Mouse (Mus musculus): ENCODE data around the gene Ceacam1.
"Not testable (repeated sequence)": the region's sequence is repeated elsewhere in the genome, so short reads cannot be mapped to it uniquely, and the experiment has no call there.

Gene Ceacam1

DNA sequence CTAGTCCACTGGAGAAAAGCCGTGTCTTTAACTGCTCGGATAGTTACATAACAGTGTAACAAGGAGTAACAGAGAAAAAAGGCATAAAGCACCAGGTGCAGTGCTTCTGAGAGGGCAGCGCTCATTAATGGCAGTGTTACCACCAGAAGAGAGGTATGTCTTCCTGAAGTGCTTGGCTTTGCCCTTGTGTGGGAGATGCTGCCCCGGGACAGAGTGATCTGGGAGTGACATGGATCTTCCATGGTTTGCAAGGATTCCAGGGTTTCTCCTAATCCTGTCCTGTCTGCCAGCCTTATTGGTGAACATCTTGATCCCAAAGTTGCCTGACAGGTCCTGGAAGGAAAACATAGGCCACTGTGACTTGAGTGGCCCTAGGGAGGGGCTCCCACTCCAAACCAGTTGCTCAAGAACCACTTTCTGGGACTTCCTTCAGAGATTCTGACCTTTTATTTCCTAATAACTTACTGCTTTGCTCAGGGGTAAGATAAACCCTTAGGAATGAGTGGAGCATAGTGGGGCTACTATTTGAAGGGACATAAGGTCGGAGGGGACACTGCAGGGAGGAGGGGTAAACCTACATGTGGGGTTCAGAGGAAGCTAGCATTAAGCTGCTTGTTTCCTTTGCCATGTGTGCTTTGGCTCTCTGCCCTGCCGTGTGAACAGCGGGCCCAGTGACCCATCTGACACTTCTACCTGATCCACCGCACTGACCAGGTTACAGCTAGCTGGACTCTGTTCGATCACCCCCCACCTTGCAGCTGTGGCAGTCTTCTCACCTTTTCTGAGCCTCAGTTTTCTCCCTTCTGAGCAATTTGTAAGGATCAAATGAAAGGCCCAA lies 37.2 kb downstream of the Ceacam1 start:
- no peak for DNase-seq (ENCODE audit: low read depth in 2 of 2, low spot score in 2 of 2)

DNA sequence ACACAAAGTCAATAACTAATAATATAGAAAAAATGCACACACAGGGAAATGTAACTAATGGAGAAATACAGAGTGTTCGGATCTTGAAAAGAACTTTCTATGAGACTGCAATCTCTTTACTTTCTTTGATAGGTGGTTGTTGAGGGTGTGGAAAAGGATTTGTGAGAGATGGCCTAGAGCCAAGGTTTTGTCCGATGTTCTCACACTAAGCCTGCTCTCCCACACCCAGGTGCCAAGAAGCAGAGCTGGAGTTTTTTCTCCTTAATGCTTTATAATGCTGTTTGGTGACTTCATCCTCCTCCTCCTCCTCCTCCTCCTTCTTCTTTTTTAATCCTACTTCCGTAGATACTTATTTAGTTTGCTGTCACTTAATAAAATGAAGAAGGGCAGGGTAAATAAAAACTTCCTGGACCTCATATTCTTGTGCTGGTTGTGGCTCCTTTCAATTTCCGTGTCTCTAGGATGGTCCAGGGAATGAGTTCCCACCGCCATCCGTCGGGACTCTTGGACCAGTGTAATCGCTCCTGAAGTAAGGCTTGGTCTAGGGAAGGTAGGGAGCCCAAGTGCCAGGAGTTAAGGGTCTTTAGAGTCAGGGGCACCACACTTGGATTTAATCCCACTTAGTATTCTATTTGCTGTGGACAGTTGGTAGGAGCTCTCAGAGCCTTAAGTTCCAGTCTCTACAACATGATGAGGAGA lies 38.1 kb downstream of the Ceacam1 start:
- no peak for DNase-seq (ENCODE audit: low read depth in 2 of 2, low spot score in 2 of 2)

DNA sequence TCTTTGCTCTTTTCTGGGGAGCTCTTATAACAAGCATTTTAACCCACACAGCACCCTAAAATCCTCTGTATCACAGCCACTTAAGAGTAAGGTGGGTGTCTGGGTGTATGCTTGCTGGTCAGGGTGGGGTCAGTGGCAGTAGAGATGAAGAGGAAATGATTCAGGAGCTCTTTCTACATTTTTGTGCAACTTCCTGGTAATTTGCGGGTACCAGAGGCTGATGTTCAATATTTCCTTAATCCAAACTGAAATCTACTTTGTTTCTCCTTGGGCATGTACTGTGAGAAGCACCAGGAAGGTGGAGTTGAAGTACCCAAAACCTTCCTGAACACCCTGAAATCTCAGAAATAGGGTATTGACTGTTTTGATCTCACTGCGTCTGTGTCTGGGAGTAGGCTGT lies 40.7 kb downstream of the Ceacam1 start:
- no peak for DNase-seq (ENCODE audit: low read depth in 2 of 2, low spot score in 2 of 2)

DNA sequence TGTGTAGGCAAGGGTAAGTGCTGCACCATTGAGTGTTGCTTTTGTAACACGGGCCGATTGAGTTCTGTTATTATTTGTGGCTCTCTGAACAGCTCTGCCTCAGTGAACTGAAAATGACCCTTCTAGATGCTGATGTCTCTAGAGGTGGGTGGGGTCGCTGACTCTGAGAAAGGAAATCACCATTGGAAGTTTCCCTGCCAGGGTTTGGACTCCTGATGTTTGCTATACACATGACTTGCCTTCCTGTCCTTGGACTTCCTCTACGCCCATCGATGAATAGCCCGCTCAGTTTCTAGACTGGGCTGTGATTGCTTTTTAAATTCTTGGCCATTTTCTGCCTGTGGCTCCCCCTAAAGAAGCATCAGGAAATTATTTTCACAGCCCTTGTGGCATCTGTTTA lies 41.2 kb downstream of the Ceacam1 start:
- no peak for DNase-seq (ENCODE audit: low read depth in 2 of 2, low spot score in 2 of 2)

DNA sequence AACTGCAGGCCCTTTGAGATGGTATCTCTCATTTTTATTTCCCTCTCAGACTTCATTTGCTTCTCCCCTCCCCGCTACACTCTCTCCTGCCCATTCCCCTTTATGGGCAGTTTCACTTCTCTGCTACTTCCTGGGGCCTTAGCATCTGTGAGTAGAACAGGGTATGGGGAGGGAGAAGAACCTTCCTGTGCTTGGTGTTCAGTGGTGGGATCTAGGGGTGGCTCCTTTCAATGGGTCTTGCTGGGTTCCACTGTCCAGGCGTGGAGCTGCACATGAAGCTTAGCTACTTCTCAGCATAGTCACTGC lies 41.9 kb downstream of the Ceacam1 start:
- DNase-seq (ENCODE audit: low read depth in 2 of 2, low spot score in 2 of 2): no peak

DNA sequence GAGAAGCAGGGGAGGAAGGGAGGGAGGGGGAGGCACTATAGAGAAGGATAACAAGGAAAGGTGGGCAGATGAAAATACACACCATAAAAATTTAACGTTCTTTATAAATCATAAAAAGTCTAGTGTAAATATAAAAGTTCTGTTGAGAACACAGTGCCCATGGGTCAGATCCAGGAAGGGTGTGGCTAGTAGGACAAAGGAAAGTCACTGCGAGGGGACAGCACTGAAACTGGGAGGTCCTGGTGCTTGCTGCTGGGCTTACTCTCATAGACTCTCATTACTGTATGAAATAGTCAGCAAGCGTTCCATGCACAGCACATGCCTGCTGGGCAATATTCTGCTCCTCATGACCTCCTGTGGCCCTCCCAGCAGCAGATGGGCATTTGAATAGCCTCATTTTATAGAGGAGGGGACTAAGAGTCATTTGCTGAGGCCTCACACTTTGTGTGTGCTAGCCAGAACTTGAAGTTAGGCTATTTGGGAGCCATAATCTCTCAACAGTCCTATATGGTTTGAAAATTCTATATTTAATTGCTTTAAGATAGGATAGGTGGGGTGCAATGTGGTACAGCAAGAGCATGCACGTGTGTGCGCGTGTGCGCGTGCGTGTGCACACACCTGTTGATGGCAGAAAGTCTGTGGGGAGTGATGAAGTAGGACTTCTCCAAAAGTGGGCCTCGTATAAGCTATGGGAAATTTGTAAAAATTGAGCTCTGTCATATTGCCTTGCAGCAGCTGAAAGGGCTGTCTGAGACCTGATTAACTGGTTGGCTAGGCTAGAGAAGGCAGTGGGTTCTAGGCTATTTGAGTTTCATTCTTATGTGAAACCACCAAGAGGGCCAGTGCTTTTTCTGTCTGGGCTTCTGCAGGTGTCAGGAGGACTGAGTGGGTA lies 42.5 kb downstream of the Ceacam1 start:
- no peak for DNase-seq (ENCODE audit: low read depth in 2 of 2, low spot score in 2 of 2)

DNA sequence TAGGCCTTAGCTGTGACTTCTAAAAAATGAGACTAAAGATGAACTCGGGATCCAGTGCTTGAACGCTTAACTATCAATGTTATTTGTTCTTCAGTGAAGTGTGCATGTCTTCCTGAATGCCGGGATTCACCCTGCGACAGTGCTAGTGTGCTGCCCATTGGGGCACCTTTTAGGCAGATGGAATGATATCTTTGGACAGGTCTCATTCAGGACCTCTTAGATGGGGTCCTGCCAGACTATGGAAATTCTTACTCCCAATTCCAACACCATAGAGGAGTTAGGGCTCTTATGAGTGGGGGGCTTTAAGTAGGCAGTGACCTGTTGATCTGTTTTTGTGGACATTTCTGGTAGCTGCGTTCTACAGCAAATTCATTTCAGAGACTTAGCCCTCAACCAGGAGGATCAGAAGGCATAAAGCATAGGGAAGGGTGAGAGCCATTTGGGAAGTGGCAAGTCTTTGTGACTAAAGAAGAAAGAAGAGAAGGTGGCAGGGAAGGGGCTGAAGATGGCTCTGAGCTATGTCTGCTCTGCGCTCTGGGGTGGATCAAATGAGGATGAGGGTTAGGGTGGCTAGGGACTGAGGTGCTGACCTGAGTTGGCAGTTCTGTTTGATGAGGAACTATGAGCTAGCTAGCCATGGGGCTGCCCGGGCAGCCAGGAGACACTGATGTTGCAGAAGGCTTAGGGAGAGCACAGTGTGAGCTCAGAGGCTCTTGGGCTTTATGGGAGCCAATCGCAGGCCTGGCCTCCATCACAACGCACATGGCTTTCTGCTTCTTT lies 43.4 kb downstream of the Ceacam1 start:
- DNase-seq (ENCODE audit: low read depth in 2 of 2, low spot score in 2 of 2): no peak

DNA sequence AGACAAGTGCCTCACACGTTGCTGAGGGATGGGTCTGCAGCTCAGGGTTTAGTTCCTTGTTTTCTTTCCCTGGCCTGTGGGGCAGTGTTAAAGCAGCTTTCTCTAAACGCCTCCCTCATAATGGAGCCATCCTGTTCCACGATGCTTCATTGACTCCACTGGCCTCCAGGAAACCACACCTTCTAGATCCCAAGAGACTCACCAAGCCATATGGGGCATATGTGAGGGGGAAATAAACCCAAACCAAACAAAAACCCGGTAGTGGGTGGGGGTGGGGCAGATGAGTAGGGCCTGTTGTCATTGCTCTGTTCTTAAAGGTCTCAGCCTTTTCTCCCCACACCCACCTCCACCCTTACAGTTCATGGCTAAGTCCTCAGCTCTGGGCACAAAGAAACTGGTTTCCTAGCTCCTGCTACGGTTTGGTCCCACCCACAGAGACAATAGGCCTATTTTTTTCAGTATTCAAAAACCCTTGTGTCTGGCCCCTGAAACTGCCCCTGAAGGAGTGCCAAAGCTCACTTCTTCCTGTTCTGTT lies 44.3 kb downstream of the Ceacam1 start:
- DNase-seq (ENCODE audit: low read depth in 2 of 2, low spot score in 2 of 2): no peak

DNA sequence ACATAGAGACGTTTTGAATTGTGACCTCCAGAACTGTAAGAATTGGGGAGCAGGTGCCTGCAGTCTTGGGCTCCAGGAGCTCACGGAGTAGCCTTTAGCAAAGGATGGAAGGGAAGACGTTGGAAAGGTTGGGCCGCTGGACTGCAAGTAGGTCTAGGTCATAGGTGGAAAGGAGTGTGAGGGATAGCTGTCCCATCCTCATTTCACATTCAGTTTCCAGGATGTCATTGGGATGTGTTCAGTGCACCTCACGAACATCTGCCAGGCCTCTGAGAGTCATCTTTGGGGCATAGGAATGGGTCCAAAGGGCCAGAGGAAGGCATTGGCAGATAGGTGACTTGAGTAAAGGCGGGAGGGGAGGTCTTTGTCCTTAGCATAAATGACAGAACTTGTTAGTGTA lies 45.0 kb downstream of the Ceacam1 start:
- no peak for DNase-seq (ENCODE audit: low read depth in 2 of 2, low spot score in 2 of 2)

DNA sequence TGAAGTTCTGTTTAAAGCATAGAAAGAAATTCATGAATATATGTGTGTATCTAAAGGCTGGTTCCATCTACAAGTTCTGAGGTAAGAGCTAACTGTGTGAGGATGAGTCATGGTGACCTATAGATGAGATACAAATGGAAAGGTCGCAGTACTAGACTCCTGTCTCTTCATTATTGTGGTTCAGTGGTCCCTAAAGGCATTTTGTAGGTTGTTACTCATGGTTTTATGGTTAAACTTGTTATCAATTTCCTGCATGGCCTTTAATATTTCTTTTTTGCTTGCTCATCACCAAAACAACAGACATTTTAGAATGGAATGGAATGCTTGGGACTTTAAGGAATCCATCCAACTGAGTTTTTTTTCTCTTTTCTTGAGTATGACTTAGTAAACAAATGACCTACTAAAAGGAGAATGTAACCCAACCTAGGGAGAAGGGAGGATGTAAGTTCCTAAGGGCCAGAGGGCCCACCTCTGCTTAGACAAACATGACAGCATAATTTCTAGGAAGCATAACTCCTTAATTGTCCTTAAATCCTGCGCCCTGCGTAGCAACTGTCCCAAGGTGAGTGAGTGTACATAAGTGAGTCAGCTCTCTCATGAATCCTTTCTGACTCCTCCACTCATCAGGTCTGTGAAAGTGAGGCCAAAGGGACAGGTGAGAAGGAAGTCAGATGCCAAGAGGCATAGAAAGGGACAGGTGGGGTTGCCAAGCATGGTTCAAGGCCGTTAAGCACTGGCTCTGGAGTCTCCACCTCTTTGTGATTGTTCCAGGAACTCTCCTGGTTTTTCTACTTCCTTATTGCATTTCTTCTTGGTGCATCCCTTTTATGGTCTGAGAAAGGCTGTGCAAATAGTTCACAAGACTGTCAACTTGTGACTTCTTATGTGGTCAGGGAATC lies 47.3 kb downstream of the Ceacam1 start:
- DNase-seq (ENCODE audit: low read depth in 2 of 2, low spot score in 2 of 2): no peak

DNA sequence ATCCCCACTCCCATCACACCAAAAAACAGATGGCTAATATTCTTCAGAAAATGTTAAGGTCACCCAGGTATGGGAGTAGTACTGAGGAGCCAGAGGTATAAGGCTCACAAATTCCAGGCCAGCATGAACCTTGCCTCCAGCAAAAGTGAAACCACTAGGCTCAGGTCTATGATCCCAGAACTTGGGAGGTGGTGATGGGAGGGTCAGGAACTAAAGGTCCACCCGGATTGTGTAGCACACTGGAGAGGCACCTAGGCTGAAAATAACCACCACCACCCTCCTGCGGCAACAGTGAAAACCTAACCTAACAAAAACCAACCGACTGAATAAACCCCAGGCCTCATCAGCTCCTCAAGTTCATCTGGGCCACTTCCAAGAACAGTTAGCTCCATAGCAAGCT lies 49.1 kb downstream of the Ceacam1 start:
- DNase-seq (ENCODE audit: low read depth in 2 of 2, low spot score in 2 of 2): no peak

DNA sequence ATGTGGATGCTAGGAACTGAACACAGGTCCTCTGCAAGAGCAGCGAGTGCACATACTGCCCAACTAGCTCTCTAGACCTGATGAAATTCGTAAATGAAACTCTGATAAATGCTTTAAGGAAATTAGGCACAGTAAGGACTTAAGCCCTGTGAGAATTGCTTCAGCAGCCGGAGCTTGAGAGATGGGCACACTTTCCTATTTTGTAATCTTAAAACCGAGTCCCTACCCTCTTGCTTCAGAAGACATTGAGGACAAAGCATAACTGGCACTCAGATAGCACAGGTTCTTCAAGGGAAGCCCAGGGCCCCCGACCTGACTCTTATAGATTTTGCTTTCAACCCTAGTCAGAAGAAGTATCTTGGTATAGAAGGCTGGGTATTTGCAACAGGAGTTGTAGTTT lies 50.3 kb downstream of the Ceacam1 start:
- DNase-seq (ENCODE audit: low read depth in 2 of 2, low spot score in 2 of 2): no peak

DNA sequence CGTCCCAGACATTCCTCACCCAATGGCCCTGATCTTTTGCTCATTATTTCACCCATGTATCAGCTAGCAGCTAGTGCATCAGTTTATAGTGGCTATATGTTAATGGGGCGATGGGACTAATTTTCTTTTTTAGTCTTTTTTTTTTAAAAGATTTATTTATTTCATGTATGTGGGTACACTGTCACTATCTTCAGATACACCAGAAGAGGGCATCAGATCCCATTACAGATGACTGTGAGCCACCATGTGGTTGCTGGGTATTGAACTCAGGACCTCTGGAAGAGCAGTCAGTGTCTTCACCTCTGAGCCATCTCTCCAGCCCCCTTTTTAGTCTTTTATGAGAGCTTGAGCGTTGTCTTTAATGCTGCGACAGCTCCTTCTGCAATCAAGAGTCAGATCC lies 51.0 kb downstream of the Ceacam1 start:
- DNase-seq (ENCODE audit: low read depth in 2 of 2, low spot score in 2 of 2): not testable (repeated sequence)

DNA sequence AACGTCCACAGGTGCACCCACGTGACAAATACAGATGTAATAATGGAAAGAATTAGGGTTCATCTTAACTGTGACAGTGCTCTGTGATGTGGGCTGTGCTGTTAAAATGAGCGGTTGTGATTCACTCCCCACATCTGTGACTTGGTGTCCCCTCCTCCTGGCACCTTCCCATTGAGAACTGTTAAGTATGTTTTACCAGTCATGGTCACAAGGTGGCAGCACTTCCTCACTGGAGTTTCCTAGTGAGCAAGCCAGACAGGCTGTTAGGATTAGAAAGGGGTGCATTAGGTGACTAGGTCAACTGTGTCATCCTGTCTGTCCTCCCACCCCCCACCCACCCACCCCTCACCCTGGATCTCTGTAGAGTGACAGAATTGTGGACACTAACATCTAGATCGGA lies 53.0 kb downstream of the Ceacam1 start:
- peak; percentile 71 to 82 for DNase-seq (ENCODE audit: low read depth in 2 of 2, low spot score in 2 of 2)

DNA sequence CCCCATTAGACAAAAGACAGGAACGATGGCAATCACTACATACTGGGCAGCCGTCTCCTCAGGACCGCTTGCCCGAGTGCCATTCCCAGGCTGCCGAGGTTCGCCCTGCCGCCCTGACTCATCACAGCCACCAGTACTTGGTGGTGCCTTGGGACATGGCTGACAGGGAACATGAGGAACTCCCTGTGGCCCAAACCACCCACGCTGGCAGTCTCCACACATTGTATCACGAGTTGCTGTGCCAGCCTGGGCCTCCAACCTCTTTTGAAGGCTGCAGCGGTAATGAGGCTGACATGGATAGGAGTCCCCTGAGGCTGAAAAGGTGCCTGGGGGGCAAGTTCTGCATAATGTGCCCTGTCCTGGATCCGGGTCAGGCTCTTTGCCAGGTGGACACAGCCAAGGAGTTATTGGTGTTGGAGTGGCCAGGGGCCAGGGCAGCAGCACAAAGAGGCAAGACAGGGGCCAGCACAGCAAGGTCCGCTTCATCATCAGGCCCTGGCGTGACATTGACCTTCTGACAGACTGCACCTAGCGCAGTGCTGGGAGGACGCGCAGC lies 55.0 kb downstream of the Ceacam1 start:
- no peak for DNase-seq (ENCODE audit: low read depth in 2 of 2, low spot score in 2 of 2)

DNA sequence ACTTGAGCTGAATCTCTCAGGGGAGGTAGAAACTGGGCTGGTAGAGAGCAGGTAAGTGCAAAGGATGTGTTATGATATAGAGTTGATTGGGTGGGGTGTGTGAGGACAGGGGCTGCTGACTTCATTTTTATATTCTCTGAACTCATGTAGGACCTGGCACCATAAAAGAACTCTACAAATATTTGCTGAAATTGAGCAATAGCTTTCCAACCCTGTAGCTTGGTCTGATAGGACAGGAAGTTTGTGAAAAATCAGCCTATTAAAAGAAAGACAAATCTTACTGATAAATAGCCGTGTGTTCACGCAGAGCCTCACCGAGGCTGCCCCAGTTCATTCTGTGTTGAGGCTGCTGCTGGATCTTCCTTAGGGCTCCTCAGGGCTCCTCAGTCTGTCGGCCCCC lies 57.5 kb downstream of the Ceacam1 start:
- no peak for DNase-seq (ENCODE audit: low read depth in 2 of 2, low spot score in 2 of 2)

DNA sequence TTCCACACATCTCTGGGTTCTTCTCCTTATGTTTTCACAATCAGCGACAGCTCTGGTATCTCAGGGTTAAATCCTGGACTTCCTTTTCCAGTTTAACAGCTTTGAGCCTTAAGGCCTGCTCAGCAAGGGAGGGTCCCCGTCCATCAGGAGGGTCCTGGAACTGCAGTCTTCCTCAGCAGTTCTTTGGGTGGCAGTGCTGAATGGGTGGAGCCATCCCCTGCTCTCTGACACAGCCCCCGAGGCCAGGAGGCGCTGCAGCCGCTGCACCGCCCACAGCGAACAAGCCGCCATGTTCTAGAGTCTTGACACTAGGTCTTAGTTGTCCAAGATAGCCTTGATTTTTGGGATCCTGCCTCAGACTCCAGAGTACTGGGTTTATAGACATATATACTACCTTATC lies 57.9 kb downstream of the Ceacam1 start:
- no peak for DNase-seq (ENCODE audit: low read depth in 2 of 2, low spot score in 2 of 2)

DNA sequence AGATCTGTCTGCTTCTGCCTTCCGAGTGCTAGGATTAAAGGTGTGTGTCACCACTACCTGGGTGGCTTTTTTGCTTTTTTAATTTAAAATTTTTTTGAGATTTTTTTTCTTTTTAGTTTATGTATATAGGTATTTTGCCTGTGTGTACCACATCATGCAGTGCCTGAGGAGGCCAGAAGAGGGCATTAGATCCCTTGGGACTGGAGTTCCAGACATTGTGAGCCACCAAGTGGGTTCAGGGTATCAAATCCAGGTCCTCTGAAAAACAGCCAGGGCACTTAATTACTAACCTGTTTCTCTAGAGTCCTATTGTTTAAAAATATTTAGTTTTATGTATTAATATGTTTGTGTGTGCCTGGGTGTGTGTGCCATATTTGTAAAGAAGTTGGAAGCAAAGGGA lies 59.8 kb downstream of the Ceacam1 start:
- DNase-seq (ENCODE audit: low read depth in 2 of 2, low spot score in 2 of 2): peak in 1 of 2 experiments; percentile 11

DNA sequence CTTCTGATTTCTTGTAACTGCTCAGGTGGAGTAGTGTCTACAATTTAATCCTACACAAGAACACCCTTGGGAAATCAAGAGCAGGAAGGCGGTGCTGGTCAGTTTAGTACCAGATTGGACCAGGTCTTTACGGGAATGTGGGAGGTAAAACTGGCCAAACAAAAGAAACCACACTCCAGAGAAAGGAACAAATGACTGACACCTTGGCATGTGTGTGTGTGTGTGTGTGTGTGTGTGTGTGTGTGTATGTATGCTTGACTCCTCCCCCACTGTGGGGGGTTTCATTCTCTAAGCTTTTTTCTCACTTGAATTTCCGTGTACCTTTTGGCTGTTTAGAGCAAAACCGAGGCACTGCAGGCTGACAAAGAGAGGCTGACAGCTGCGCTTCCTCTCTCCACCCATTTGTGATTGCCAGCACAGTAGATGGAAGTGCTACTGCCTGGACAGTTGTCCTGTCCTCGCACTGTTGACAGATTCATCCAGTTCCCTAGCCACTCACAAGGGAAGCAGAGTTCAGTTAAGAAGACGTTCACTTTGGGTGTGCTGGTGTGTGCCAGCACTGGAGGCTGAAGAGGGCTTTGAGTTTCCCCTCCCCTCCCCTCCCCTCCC lies 64.5 kb downstream of the Ceacam1 start, which contains the start of gene Cxcl17:
TSS of gene Cxcl17 (minus strand) at position 54 of the 609 bp plus-strand sequence.
- DNase-seq (ENCODE audit: low read depth in 2 of 2, low spot score in 2 of 2): no peak

Measured in CD8-positive naive resting alpha-beta T cell, adult 2 months (primary cell).